Mouse (Mus musculus) limb, embryonic 15.5 days (tissue): ENCODE data around the gene Slc9a5. TPM values are rescaled to one million over a fixed set of nuclear protein-coding genes. Genes with fewer than 3 reads are reported as not detected.

Experiments
- ATAC-seq: fragments of 200-750 bp; cut with Nextera tagmentation; 2 replicates; pipeline ENCODE4 v1.8.0; 2017; ENCODE audit warnings: low read depth, moderate TSS enrichment; ENCODE audit not compliant: insufficient number of reproducible peaks, low FRiP score, low TSS enrichment
- H3K27ac ChIP-seq: fragments of 300-500 bp; sonication (generic); 2 replicates; pipeline ENCODE4 v1.5.1; 2015; ENCODE audit warnings: moderate library complexity, mild to moderate bottlenecking, inconsistent platforms
- H3K27me3 ChIP-seq: fragments of 300-500 bp; sonication (generic); 2 replicates; pipeline ENCODE4 v1.6.1; 2015; ENCODE audit warnings: inconsistent platforms
- H3K36me3 ChIP-seq: fragments of 300-500 bp; sonication (generic); 2 replicates; pipeline ENCODE4 v1.6.1; 2015; ENCODE audit warnings: inconsistent platforms
- H3K4me1 ChIP-seq: fragments of 300-500 bp; sonication (generic); 2 replicates; pipeline ENCODE4 v1.6.1; 2015; ENCODE audit warnings: inconsistent platforms
- H3K4me2 ChIP-seq: fragments of 300-500 bp; sonication (generic); 2 replicates; pipeline ENCODE4 v1.6.1; 2015; ENCODE audit warnings: mild to moderate bottlenecking, inconsistent platforms
- H3K4me3 ChIP-seq: fragments of 300-500 bp; sonication (generic); 2 replicates; pipeline ENCODE4 v1.5.1; 2015; ENCODE audit warnings: mild to moderate bottlenecking, inconsistent platforms
- H3K9ac ChIP-seq: fragments of 300-500 bp; sonication (generic); 2 replicates; pipeline ENCODE4 v1.6.1; 2015; ENCODE audit warnings: inconsistent platforms
- H3K9me3 ChIP-seq: fragments of 300-500 bp; sonication (generic); 2 replicates; pipeline ENCODE4 v1.6.1; 2016; ENCODE audit warnings: inconsistent platforms
- WGBS: fragments of 180-500 bp; shearing (Covaris S2); methylation state at CpG from one replicate; pipeline ENCODE4 v1.1.7; 2015; 5-methylcytosine and 5-hydroxymethylcytosine counted together
- microRNA counts: library from miRNA; unstranded; fragments of <30 nt; microRNA quantifications from one replicate; lab custom pipeline; 2016
- microRNA-seq: library from miRNA; unstranded; fragments of <30 nt; microRNA quantifications from one replicate; pipeline ENCODE4, GENCODE M21; 2016
- polyA plus RNA-seq: library from polyadenylated mRNA; unstranded; fragments of >200 nt; fragmentation: Nextera tagmentation; extraction: Ambion mirVana; gene quantifications from 2 replicates; pipeline ENCODE4 v1.2.1, GENCODE M21; 2015

The Slc9a5 gene
- polyA plus RNA-seq, 1 experiment from 2014 or later: 2.9 TPM

DNA sequence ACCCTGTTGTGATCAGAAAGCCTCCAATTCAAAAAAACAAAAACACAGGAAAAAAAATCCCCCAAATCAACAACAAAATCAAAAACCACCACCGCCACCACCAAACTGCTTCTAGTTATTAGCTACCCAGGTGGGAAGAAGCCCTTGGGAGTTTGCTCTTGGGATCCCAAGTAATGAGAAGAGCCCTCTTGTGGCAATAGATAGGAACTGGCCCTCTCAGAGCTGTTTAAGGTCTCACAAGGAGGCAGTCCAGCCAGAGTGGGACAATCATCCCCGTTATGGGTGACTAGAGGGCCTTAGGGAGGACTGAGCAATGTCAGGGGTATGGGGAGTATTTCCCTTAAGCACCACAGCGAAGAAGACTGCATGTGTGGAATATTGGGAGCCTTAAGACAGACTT is 49.1 kb downstream of the Slc9a5 start:
- Histone ChIP-seq H3K27me3 (no peaks in the 10 kb centered on the region), H3K9me3 (no peaks in the 10 kb centered on the region), H3K9ac (no peak overlapping the region), H3K4me2 (no peak overlapping the region), H3K27ac (no peak overlapping the region), H3K4me1 (no peaks in the 10 kb centered on the region), H3K36me3 (no peaks in the 10 kb centered on the region), H3K4me3 (no peak overlapping the region)
- ATAC-seq: no peak
- WGBS: 33% methylated on average over 3 of the region's 3 CpGs

DNA sequence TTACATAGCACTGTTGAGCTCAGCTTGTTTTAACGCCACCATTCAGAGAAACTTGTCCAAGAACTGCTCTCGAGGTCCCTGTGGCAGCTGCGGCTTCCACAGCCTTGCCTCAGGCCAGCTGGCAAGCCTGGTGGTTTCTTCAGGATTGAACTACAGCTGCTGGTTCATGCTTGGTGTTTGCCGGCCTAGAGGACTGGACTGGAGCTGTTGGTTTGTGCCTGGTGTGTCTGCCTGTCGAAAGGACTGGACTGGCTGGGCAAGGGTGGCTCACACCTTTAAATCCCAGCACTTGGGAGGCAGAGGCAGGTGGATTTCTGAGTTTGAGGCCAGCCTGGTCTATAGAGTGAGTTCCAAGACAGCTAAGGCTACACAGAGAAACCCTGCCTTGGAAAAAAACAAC is 51.4 kb downstream of the Slc9a5 start:
- H3K9ac ChIP-seq: no peak overlapping the region
- no peak overlapping the region for H3K4me2 ChIP-seq
- whole genome bisulfite sequencing: 83% methylated on average over 5 of the region's 5 CpGs
- no peak overlapping the region for H3K4me3 ChIP-seq
- no peaks in the 10 kb centered on the region for H3K36me3 ChIP-seq
- no peaks in the 10 kb centered on the region for H3K27me3 ChIP-seq
- no peak overlapping the region for H3K27ac ChIP-seq
- H3K4me1 ChIP-seq: no peaks in the 10 kb centered on the region
- no peak for ATAC-seq
- no peaks in the 10 kb centered on the region for H3K9me3 ChIP-seq

DNA sequence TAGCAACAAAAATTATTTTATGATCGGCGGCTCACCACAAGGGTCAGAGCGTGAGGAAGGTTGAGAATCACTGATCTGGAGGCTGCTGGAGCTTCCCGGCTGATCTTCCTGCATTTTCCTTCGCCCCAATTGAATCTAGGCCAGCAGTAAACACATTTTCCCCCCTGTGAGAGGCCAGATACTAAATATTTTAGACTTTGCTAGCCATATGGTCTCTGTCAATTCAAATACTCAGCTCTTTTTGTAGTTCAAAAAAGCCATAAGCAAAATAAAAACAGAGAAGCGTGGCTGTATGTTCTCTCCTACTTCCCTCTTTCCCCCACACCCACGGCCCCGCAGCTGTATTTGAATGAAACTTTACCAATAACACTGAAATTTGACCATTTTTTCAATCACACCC is 54.8 kb downstream of the Slc9a5 start:
- Histone ChIP-seq H3K9me3 (no peaks in the 10 kb centered on the region), H3K27me3 (no peaks in the 10 kb centered on the region), H3K27ac (no peak overlapping the region), H3K36me3 (no peaks in the 10 kb centered on the region), H3K4me3 (no peak overlapping the region), H3K9ac (no peak overlapping the region), H3K4me1 (peaks cover 7% of the 10 kb centered on the region; the same call in 1 of the 2 replicates), H3K4me2 (no peak overlapping the region)
- no peak for ATAC-seq
- WGBS: 83% methylated on average over 8 of the region's 8 CpGs

DNA sequence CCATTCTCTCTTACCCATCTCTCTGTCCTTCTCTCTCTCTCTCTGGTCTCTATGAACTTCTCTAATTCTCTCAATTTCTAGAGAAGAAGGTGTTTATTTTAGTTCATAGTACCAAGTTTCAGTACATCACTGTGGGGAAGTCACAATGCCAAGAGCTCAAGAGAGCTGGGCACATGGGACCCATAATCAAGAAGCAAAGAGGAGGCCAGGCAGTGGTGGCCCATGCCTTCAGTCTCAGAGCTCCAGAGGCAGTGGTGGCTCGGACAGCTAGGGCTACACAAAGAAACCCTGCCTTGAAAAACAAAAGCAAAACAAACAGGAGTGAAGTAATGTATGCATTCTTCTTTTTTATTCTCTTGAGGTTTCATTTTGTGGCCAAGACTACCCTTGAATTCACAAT is 55.9 kb downstream of the Slc9a5 start:
- no peaks in the 10 kb centered on the region for H3K27me3 ChIP-seq
- no peak overlapping the region for H3K4me2 ChIP-seq
- H3K9me3 ChIP-seq: no peaks in the 10 kb centered on the region
- peaks cover 7% of the 10 kb centered on the region; the same call in 1 of the 2 replicates for H3K4me1 ChIP-seq
- H3K27ac ChIP-seq: no peak overlapping the region
- no peaks in the 10 kb centered on the region for H3K36me3 ChIP-seq
- no peak overlapping the region for H3K9ac ChIP-seq
- 59% methylated on average over 1 of the region's 1 CpGs for WGBS
- H3K4me3 ChIP-seq: no peak overlapping the region
- ATAC-seq: no peak

DNA sequence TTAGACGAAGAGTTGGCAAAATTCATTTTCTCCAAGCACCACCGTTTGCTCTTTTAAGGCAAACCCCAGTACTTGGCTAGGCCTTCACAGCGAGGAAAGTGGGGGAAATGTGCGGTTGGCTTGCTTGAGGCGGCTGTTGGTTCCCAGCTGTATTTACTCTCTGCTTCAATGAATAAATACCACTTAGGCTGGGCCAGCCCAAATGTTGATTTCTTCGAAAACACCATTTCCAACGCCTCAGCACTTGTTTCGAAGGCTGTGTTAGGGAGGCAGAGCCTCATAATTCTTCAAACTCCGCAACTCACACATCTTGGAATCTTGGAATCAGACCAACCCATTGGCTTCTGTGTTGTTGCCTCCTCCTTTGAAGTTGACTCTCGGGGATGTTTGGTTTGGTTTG is 57.8 kb downstream of the Slc9a5 start:
- Histone ChIP-seq H3K4me3 (no peak overlapping the region), H3K27me3 (no peaks in the 10 kb centered on the region), H3K4me1 (peaks cover 7% of the 10 kb centered on the region; the same call in 1 of the 2 replicates), H3K9ac (no peak overlapping the region), H3K4me2 (no peak overlapping the region), H3K36me3 (no peaks in the 10 kb centered on the region), H3K27ac (no peak overlapping the region), H3K9me3 (no peaks in the 10 kb centered on the region)
- 50% methylated on average over 10 of the region's 10 CpGs for WGBS
- ATAC-seq: no peak

DNA sequence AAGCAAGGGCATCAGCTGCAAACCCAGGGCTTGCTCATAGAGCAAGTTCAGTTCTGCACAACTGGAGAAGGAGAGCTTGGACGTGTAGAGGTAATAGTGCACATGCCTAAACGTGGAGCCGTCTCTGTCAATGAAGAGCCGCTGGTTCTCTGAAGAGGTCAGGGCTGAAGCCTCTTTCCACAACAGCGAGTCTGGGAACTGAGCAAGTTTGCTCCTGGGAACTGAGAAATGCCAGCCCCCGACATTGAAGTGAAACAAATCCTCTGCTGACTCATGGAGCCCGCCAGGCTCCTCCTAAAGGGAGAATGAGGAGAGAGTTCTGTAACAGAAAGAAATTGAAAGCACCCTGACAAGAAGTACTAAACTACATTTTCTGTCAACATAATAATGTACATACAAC is 59.7 kb downstream of the Slc9a5 start:
- no peak overlapping the region for H3K4me3 ChIP-seq
- H3K9ac ChIP-seq: no peak overlapping the region
- no peak overlapping the region for H3K4me2 ChIP-seq
- H3K27me3 ChIP-seq: peaks cover 16% of the 10 kb centered on the region
- H3K36me3 ChIP-seq: no peaks in the 10 kb centered on the region
- H3K4me1 ChIP-seq: peaks cover 9% of the 10 kb centered on the region
- H3K9me3 ChIP-seq: no peaks in the 10 kb centered on the region
- no peak for ATAC-seq
- WGBS: 58% methylated on average over 7 of the region's 7 CpGs
- H3K27ac ChIP-seq: no peak overlapping the region

DNA sequence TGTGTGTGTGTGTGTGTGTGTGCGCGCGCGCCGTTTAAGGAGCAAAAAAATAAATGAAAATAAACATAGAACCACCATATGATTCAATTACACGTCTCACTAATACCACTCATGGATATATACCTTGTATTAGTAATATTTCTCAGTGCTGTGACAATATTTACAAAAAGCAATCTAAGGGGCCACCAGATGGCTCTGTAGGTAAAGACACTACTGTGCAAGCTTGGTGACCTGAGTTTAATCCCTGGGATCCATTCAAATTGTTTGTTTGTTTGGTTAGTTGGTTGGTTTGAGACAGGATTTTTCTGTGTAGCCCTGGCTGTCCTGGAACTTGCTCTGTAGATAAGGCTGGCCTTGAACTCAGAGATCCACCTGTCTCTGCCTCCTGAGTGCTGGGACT is 61.3 kb downstream of the Slc9a5 start:
- no peak for ATAC-seq
- WGBS: 95% methylated on average over 6 of the region's 6 CpGs
- H3K9ac ChIP-seq: no peak overlapping the region

DNA sequence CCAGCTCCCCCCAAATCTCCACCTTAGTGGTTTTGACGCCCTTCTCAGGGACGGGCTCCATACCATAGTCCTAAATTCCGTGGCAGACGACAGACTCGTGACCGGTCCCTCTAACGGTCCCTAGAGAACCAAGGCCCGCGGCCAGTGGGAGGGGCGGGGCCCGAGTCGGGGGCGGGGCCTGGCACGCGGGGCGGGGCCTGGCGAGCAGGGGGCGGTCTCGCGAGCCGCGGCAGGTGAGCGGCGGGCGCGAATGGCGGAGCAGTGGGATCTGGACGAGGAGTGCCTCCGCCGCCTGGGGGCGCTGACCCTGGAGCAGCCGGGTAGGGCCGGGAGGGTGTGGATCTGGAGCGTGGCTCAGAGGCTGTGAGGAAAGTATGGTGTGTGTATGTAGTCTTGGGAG is 64.7 kb downstream of the Slc9a5 start, which contains the start of the genes Kctd19 and Lrrc36:
TSS of gene Kctd19 (minus strand) at position 112 of the 400 bp plus-strand sequence.
TSS of gene Lrrc36 (plus strand) at position 181 of the 400 bp plus-strand sequence.
- peak within 1 kb of the TSS; percentile 56 for H3K4me2 ChIP-seq
- no peak for ATAC-seq
- WGBS: 2% methylated on average over 34 of the region's 34 CpGs
- peaks cover 40% of the 10 kb centered on the region for H3K27me3 ChIP-seq
- peaks cover 4% of the 10 kb centered on the region for H3K4me1 ChIP-seq
- H3K27ac ChIP-seq: no peak within 1 kb of the TSS
- peak within 1 kb of the TSS; percentile 31 for H3K4me3 ChIP-seq
- no peak within 1 kb of the TSS for H3K9ac ChIP-seq
- H3K36me3 ChIP-seq: no peaks in the 10 kb centered on the region
- no peaks in the 10 kb centered on the region for H3K9me3 ChIP-seq

More for the DNA sequence above, 61.3 kb downstream of the Slc9a5 start:
- H3K36me3 ChIP-seq: no peaks in the 10 kb centered on the region
- no peak overlapping the region for H3K4me2 ChIP-seq
- peaks cover 32% of the 10 kb centered on the region for H3K27me3 ChIP-seq
- no peak overlapping the region for H3K27ac ChIP-seq
- peaks cover 12% of the 10 kb centered on the region for H3K4me1 ChIP-seq
- no peak overlapping the region for H3K4me3 ChIP-seq
- no peaks in the 10 kb centered on the region for H3K9me3 ChIP-seq

DNA sequence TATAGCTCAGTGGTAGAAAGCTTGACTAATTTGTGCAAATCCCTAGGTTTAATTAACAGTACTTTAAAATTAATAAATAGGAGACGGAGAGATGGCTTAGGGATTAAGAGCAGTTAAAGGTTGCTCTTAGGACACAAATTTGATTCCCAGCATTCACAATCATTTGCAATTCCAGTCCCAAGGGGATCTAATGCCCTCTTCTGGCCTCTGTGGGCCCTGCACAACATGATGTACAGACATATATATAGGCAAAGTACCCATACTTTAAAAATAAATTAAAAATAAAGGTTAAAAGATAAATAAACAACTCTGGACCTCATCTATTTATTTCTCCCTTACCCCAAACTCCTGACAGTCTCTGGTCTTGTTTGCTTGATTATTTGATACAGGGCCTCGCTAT is 70.3 kb downstream of the Slc9a5 start:
- H3K27ac ChIP-seq: no peak overlapping the region
- ATAC-seq: no peak

More for the DNA sequence above, 70.3 kb downstream of the Slc9a5 start:
- Histone ChIP-seq H3K36me3 (no peaks in the 10 kb centered on the region), H3K4me2 (no peak overlapping the region), H3K4me1 (no peaks in the 10 kb centered on the region), H3K9ac (no peak overlapping the region), H3K9me3 (no peaks in the 10 kb centered on the region), H3K4me3 (no peak overlapping the region), H3K27me3 (peaks cover 17% of the 10 kb centered on the region)
- WGBS: 75% methylated on average over 2 of the region's 2 CpGs

MicroRNAs within 50 kb of the gene (microRNA counts, 519-probe panel; counts per million panel counts)
- microRNA mmu-miR-328 (lab: Ali Mortazavi, UCI): 2,158 counts per million, percentile 40 among the panel's probes with 10 or more counts

Small RNA genes lying within 50 kb of the gene (microRNA-seq; reads per million reads assigned to microRNA genes)
- not detected for gene Gm27320
- gene Mir328: 149 reads per million, percentile 54 among the genes with 10 or more reads in this experiment

Other genes starting within 250 kb of the Slc9a5 start
- not detected in 2 replicates for gene Ces4a, start 217.0 kb upstream of the Slc9a5 start, polyA plus RNA-seq
- gene Cbfb, start 178.2 kb upstream of the Slc9a5 start, polyA plus RNA-seq: 77.3 and 89.0 TPM in 2 replicates
- gene D230025D16Rik, start 123.7 kb upstream of the Slc9a5 start, polyA plus RNA-seq: 25.6 and 28.7 TPM in 2 replicates
- 50.7 and 50.8 TPM in 2 replicates for gene B3gnt9, start 93.7 kb upstream of the Slc9a5 start, polyA plus RNA-seq
- 30.8 and 38.0 TPM in 2 replicates for gene Tradd, start 84.2 kb upstream of the Slc9a5 start, polyA plus RNA-seq
- gene Fbxl8, start 84.2 kb upstream of the Slc9a5 start, polyA plus RNA-seq: 4.6 and 4.9 TPM in 2 replicates
- 0.33 and 0.41 TPM in 2 replicates for gene Hsf4, start 79.0 kb upstream of the Slc9a5 start, polyA plus RNA-seq
- 3.1 and 5.3 TPM in 2 replicates for gene Nol3, start 72.7 kb upstream of the Slc9a5 start, polyA plus RNA-seq
- gene 4931428F04Rik, start 59.0 kb upstream of the Slc9a5 start, polyA plus RNA-seq: 11.0 and 11.1 TPM in 2 replicates
- gene Exoc3l, start 52.7 kb upstream of the Slc9a5 start, polyA plus RNA-seq: 9.0 and 10.6 TPM in 2 replicates
- 63.7 and 65.5 TPM in 2 replicates for gene E2f4, start 51.2 kb upstream of the Slc9a5 start, polyA plus RNA-seq
- 8.9 TPM in 2 replicates for gene Elmo3, start 43.2 kb upstream of the Slc9a5 start, polyA plus RNA-seq
- gene Lrrc29, start 22.6 kb upstream of the Slc9a5 start, polyA plus RNA-seq: 1.7 and 1.9 TPM in 2 replicates
- 120 and 129 TPM in 2 replicates for gene Tmem208, start 22.5 kb upstream of the Slc9a5 start, polyA plus RNA-seq
- gene Fhod1, start 890 bp upstream of the Slc9a5 start, polyA plus RNA-seq: 1.6 and 1.8 TPM in 2 replicates
- 0.55 and 0.88 TPM in 2 replicates for gene Plekhg4, start 24.4 kb downstream of the Slc9a5 start, polyA plus RNA-seq
- not detected in 2 replicates for gene Kctd19, start 64.7 kb downstream of the Slc9a5 start, polyA plus RNA-seq
- 0.37 and 0.53 TPM in 2 replicates for gene Lrrc36, start 64.7 kb downstream of the Slc9a5 start, polyA plus RNA-seq
- 160 and 305 TPM in 2 replicates for gene Tppp3, start 122.7 kb downstream of the Slc9a5 start, polyA plus RNA-seq
- 40.0 and 42.2 TPM in 2 replicates for gene Zdhhc1, start 148.1 kb downstream of the Slc9a5 start, polyA plus RNA-seq
- gene Hsd11b2, start 169.9 kb downstream of the Slc9a5 start, polyA plus RNA-seq: 1.2 and 1.9 TPM in 2 replicates
- gene Atp6v0d1, start 217.2 kb downstream of the Slc9a5 start, polyA plus RNA-seq: 97.4 and 103 TPM in 2 replicates